ENCODE assay signal across 30 mouse cellular contexts in genomic region chr4:155525751-155526150, GRCm38 (mm10). TPM values are rescaled to one million over a fixed set of nuclear protein-coding genes. Genes with fewer than 3 reads are reported as not detected.
DNase-seq lines count a peak whose midpoint lies in the region; ATAC-seq and TF ChIP-seq lines count a peak whose summit lies in the region.
"Had no signal": no experiment of that assay in that cellular context is flagged by ENCODE, and none has a peak within 500 bp of the region (broad histone marks: within the 10 kb centered on the region; RNA-seq: fewer than 3 reads in every experiment).

No protein-coding gene starts in this region.

- no peak overlapping the region for H3K9ac ChIP-seq in liver, adult 2 months (ENCODE audit: low read depth, low read length)
- no peak overlapping the region for H3K9ac ChIP-seq in liver, postnatal 0 days (replicated peaks)
- H3K9ac ChIP-seq: forebrain, embryonic 13.5 days; hindbrain, embryonic 15.5 days; limb, embryonic 13.5 days; liver, embryonic 12.5 days; midbrain, embryonic 13.5 days; stomach, embryonic 15.5 days had no signal

- TF ChIP-seq EP300 in liver, postnatal 0 days (IDR thresholded peaks at IDR 0.05; ENCODE audit: low read depth) = no peak

- no peak overlapping the region for H3K4me3 ChIP-seq in liver, adult 2 months (ENCODE audit: insufficient read depth, low read depth, low read length)
- no peak overlapping the region for H3K4me3 ChIP-seq in liver, postnatal 0 days (ENCODE audit: low read depth, low read length)
- H3K4me3 ChIP-seq: forebrain, embryonic 13.5 days; hindbrain, embryonic 10.5 days; hindbrain, embryonic 15.5 days; limb, embryonic 13.5 days; liver, embryonic 12.5 days; midbrain, embryonic 13.5 days; stomach, embryonic 15.5 days had no signal

- H3K27me3 ChIP-seq in liver, adult 2 months (ENCODE audit: control insufficient read depth, insufficient read depth, low read length) = no peaks in the 10 kb centered on the region
- no peaks in the 10 kb centered on the region for H3K27me3 ChIP-seq in liver, postnatal 0 days (ENCODE audit: insufficient read depth, low read length)
- H3K27me3 ChIP-seq: forebrain, embryonic 13.5 days; hindbrain, embryonic 15.5 days; limb, embryonic 13.5 days; liver, embryonic 12.5 days; midbrain, embryonic 13.5 days; stomach, embryonic 15.5 days had no signal

- H3K4me2 ChIP-seq in liver, postnatal 0 days (ENCODE audit: low read depth, low read length) = no peak overlapping the region
- H3K4me2 ChIP-seq: forebrain, embryonic 13.5 days; hindbrain, embryonic 15.5 days; limb, embryonic 13.5 days; liver, embryonic 12.5 days; midbrain, embryonic 13.5 days; stomach, embryonic 15.5 days had no signal

- WGBS in liver, adult 2 months = 18% methylated on average over 5 of the region's 5 CpGs
- WGBS in liver, postnatal 0 days (ENCODE audit: insufficient replicate concordance) = 67% methylated on average over 5 of the region's 5 CpGs

- H3K79me2 ChIP-seq in liver, adult 2 months (ENCODE audit: control insufficient read depth, insufficient read depth, low read length) = peaks cover 13% of the 10 kb centered on the region

- no peak for TF ChIP-seq CTCF in liver, adult 2 months (IDR thresholded peaks at IDR 0.05; ENCODE audit: low read depth, low read length)
- no peak for TF ChIP-seq CTCF in liver, postnatal 0 days (IDR thresholded peaks at IDR 0.05; ENCODE audit: low read depth)

- DNase-seq in adrenal gland, adult 8-10 months = peak; percentile 33
- no peak for DNase-seq in adrenal gland, adult 18-20 months (ENCODE audit: low spot score in 2 of 2)
- peak; percentile 9 to 15 for DNase-seq in heart, postnatal 10 days
- no peak for DNase-seq in heart, adult 8-10 months (ENCODE audit: low spot score)
- DNase-seq in liver, adult 2 months (ENCODE audit: extremely low read depth, low read depth, low spot score) = peak; percentile 44
- DNase-seq in liver, postnatal 0 days = no peak
- DNase-seq in gastrocnemius, postnatal 14 days = no peak
- DNase-seq: cerebellum, adult 11 months; cerebellum, adult 9-10 months; cerebellum, postnatal 36 days; gastrocnemius, postnatal 10 days; kidney, adult 8-10 months; lung, adult 18-20 months; lung, postnatal 4 days; right cerebral cortex, postnatal 25 days had no signal

- intact Hi-C loops in heart, postnatal 10 days (cut with DNase I) = no loop called here
- intact Hi-C loops in gastrocnemius, postnatal 14 days (cut with DNase I; ENCODE audit: low total_unique reads) = no loop called here

- peaks cover 3% of the 10 kb centered on the region for H3K4me1 ChIP-seq in liver, adult 2 months (ENCODE audit: control insufficient read depth, insufficient read depth, low read length)
- no peaks in the 10 kb centered on the region for H3K4me1 ChIP-seq in liver, postnatal 0 days (ENCODE audit: insufficient read depth)
- H3K4me1 ChIP-seq: forebrain, embryonic 13.5 days; hindbrain, embryonic 10.5 days; limb, embryonic 13.5 days; liver, embryonic 12.5 days; midbrain, embryonic 13.5 days; stomach, embryonic 15.5 days had no signal

- TF ChIP-seq POLR2A in liver, adult 2 months (IDR thresholded peaks at IDR 0.05; ENCODE audit: extremely low read depth, insufficient read depth, low read length) = no peak

- peaks cover 22% of the 10 kb centered on the region for H3K36me3 ChIP-seq in liver, adult 2 months (ENCODE audit: control insufficient read depth, insufficient read depth, low read length)
- H3K36me3 ChIP-seq in liver, postnatal 0 days (replicated peaks; ENCODE audit: insufficient read depth, low read length) = peaks cover 23% of the 10 kb centered on the region

- H3K27ac ChIP-seq in liver, adult 2 months (replicated peaks; ENCODE audit: insufficient read depth, low read depth, low read length) = no peak overlapping the region
- H3K27ac ChIP-seq in liver, postnatal 0 days (ENCODE audit: low read depth) = no peak overlapping the region
- H3K27ac ChIP-seq: hindbrain, embryonic 10.5 days; hindbrain, embryonic 15.5 days; limb, embryonic 13.5 days; liver, embryonic 12.5 days; midbrain, embryonic 13.5 days; stomach, embryonic 15.5 days had no signal

- no peak for ATAC-seq in liver, postnatal 0 days
- ATAC-seq: forebrain, embryonic 13.5 days; inflammation-experienced regulatory T-cells, adult 6 months; liver, embryonic 12.5 days; lung, postnatal 0 days; midbrain, embryonic 13.5 days had no signal

- no peaks in the 10 kb centered on the region for H3K9me3 ChIP-seq in liver, postnatal 0 days (ENCODE audit: low read length)
- H3K9me3 ChIP-seq: forebrain, embryonic 13.5 days; hindbrain, embryonic 10.5 days; hindbrain, embryonic 15.5 days; limb, embryonic 13.5 days; liver, embryonic 12.5 days; midbrain, embryonic 13.5 days; stomach, embryonic 15.5 days had no signal

RNA-seq across cellular contexts. Expression of gene Gnb1, which starts 34.6 kb away (rescaled TPM):
- 100 to 1,000 TPM; 344 to 487 (median 448) TPM for total RNA-seq in adrenal gland, adult 8-10 months (2022)
- total RNA-seq in adrenal gland, adult 18-20 months (2021) = 100 to 1,000 TPM; 436 to 441 TPM
- total RNA-seq in heart, postnatal 10 days (2021) = 100 to 1,000 TPM; 309 to 321 TPM
- total RNA-seq in heart, adult 8-10 months (2022) = 100 to 1,000 TPM; 136 to 150 (median 142) TPM
- 26.5 and 40.1 TPM in 2 replicates for total RNA-seq in liver, adult 2 months (2014; rRNA removed)
- 140 and 143 TPM in 2 replicates for polyA plus RNA-seq in liver, adult 2 months (2012; rRNA removed)
- polyA plus RNA-seq in liver, postnatal 0 days (2015; fragmentation: Nextera tagmentation; extraction: Ambion mirVana) = 80.9 and 88.4 TPM in 2 replicates
- total RNA-seq in gastrocnemius, postnatal 14 days (2021) = 100 to 1,000 TPM; 104 to 119 TPM

RNA-seq across cellular contexts. Expression of gene Nadk, which starts 36.4 kb away (rescaled TPM):
- 100 to 1,000 TPM; 155 to 289 (median 213) TPM for total RNA-seq in adrenal gland, adult 8-10 months (2022)
- total RNA-seq in adrenal gland, adult 18-20 months (2021) = 100 to 1,000 TPM; 160 to 313 TPM
- total RNA-seq in heart, postnatal 10 days (2021) = 10 to 100 TPM; 34.8 to 42.4 TPM
- 10 to 100 TPM; 23.8 to 30.2 (median 29.1) TPM for total RNA-seq in heart, adult 8-10 months (2022)
- total RNA-seq in liver, adult 2 months (2014; rRNA removed) = 163 and 201 TPM in 2 replicates
- 196 and 218 TPM in 2 replicates for polyA plus RNA-seq in liver, adult 2 months (2012; rRNA removed)
- 50.1 and 55.5 TPM in 2 replicates for polyA plus RNA-seq in liver, postnatal 0 days (2015; fragmentation: Nextera tagmentation; extraction: Ambion mirVana)
- 10 to 100 TPM; 14.5 to 19.6 TPM for total RNA-seq in gastrocnemius, postnatal 14 days (2021)

RNA-seq across cellular contexts. Expression of gene Tmem52, which starts 56.8 kb away (rescaled TPM):
- 10 to 100 TPM in 3 of 4 experiments, 1 to 10 TPM in 1; 5.8 to 48.6 (median 27.3) TPM for total RNA-seq in adrenal gland, adult 8-10 months (2022)
- 1 to 10 TPM; 5.9 to 7.5 TPM for total RNA-seq in adrenal gland, adult 18-20 months (2021)
- 1 to 10 TPM in 1 of 2 experiments, not detected in 1; 2.2 TPM for total RNA-seq in heart, postnatal 10 days (2021)
- total RNA-seq in heart, adult 8-10 months (2022) = 1 to 10 TPM; 4.2 to 9.6 (median 6.2) TPM
- not detected in 2 replicates for total RNA-seq in liver, adult 2 months (2014; rRNA removed)
- polyA plus RNA-seq in liver, adult 2 months (2012; rRNA removed) = not detected in 2 replicates
- polyA plus RNA-seq in liver, postnatal 0 days (2015; fragmentation: Nextera tagmentation; extraction: Ambion mirVana) = 0.15 and 2.0 TPM in 2 replicates
- 100 to 1,000 TPM; 254 to 329 TPM for total RNA-seq in gastrocnemius, postnatal 14 days (2021)
- total RNA-seq: granulocyte monocyte progenitor cell, adult 5-6 weeks; megakaryocyte-erythroid progenitor cell, adult 5-6 weeks; MEL had no signal
- polyA plus RNA-seq: embryonic facial prominence, embryonic 11.5 days; heart, embryonic 14.5 days; inflammation-experienced regulatory T-cells, adult 6 months; limb, embryonic 13.5 days; liver, embryonic 12.5 days; midbrain, embryonic 13.5 days; neural tube, embryonic 14.5 days had no signal

Comparison
In these comparisons a context has a peak if more than half of its experiments do, and no peak if none do; other contexts are left out.
1. DNase-seq: peak in adrenal gland, adult 8-10 months (single experiment), heart, postnatal 10 days (2 of 2) and liver, adult 2 months (single experiment); none in adrenal gland, adult 18-20 months (0 of 2), heart, adult 8-10 months (single experiment), liver, postnatal 0 days (single experiment) and gastrocnemius, postnatal 14 days (single experiment).
2. RNA of gene Tmem52, which starts 56.8 kb away (total RNA-seq): 254 to 329 TPM in gastrocnemius, postnatal 14 days; 5.8 to 48.6 TPM in adrenal gland, adult 8-10 months, 5.9 to 7.5 TPM in adrenal gland, adult 18-20 months, 4.2 to 9.6 TPM in heart, adult 8-10 months, 2.2 TPM in heart, postnatal 10 days and not detected in liver, adult 2 months; every median in the first group is over 4 times any median in the second.